Mouse (Mus musculus): ENCODE data around the gene Cdk6.
"Not testable (repeated sequence)": the region's sequence is repeated elsewhere in the genome, so short reads cannot be mapped to it uniquely, and the experiment has no call there.

Gene Cdk6

DNA sequence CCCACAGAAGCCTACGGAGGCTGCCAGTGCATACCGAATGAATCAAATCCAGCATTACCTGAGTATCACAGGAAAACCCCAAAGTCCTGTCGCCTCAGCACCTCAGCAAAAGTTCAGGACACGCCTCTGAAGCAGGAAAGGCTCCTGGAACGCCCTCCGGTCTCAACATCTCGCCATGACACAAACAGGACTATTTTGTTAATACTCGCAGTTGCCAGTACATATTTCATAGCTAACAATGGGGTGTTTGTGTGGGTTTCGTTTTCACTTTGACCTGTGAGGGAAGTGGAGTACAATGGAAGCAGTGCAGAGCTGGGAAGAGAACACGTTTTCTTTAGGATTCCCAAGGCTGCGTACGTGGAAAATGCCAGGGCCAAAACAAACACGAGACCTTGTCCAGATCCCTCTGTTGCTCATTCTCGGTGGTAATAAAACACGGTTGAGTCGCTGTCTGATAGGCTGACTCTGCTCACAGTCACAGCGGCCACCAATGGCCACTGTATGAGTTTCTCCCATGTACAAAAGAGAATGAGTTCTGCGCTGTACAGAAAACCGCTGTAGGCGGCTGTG is 91.9 kb downstream of the Cdk6 start:
- not testable (repeated sequence) for DNase-seq (ENCODE audit: low read depth)

DNA sequence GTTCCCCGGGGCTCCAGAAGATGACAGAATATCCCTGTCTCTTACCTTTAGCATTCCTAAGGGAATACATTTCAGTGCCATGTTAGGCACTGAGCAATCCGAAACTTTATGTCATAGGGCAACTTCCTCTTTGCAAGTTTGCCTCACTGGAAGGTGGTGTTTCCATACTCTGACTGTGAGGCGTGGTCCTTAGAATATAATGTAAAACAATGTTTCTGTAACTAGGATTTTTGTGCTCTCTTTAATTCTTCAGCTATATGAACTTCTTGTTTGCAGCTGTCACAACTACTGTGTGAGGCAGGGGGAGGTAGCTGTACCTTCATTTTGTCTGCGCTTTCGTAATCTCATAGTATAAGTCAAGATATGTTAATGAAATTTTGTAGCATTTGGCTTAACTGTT is 92.8 kb downstream of the Cdk6 start:
- DNase-seq (ENCODE audit: low read depth): not testable (repeated sequence)

DNA sequence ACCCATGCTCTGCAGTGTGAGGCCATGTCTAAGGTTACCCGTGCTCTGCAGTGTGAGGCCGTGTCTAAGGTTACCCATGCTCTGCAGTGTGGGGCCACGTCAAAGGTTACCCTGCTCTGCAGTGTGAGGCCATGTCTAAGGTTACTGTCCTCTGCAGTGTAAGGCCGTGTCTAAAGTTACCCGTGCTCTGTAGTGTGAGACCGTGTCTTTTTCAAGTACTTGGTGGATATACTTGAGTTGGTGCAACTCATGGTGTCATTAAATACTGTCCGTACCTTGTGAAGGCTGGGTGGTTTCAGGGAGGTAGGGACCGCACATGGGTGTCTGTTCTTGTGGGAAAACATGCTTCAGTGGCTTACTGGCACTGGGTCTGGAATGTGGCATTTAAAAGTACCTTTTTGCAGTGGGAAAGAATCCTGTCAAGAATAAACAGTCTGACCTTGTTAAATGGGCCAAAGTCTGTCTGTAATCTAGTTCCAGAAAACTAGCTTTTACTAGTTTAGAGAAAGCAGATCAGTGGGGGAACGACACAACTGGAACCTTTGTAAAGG is 97.2 kb downstream of the Cdk6 start:
- DNase-seq (ENCODE audit: low read depth): not testable (repeated sequence)

DNA sequence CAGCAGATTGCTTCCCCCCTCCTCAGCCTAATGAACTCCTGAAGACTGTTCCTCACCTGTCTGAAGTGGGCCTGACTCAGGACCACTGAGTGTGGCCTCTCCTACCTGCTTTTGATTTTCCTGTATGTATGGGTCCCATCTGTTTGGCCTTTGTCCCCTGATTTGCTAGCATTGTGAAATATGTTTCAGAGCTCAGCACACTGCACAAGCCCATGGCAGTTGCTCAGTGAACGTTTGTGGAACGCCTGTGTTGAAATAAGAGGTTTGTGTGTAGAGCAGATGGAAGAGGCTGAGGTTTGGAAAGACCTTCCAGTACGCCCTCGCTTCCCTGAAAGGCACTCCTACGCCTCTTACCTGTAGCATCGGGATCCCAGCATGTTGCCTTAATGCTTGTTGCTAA is 98.1 kb downstream of the Cdk6 start:
- DNase-seq (ENCODE audit: low read depth): not testable (repeated sequence)

DNA sequence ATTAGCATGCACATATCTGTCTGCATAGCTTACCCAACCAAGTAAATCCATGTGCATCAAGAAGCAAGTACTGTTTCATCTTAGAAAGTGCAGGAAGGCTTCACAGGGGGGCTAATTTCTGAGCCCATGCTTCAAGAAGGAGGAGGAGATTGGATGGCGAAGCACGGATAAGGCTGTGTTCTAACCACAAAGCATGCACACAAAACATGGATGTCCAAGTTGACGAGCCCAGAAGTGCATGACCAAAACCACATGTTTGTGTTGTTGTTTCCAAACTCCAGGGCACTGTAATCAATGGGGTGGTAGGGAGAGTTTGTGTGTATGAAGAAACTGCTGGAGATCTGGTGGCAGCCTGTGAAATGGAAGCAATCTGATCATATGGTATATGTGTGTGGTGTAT is 101.2 kb downstream of the Cdk6 start:
- not testable (repeated sequence) for DNase-seq (ENCODE audit: low read depth)

DNA sequence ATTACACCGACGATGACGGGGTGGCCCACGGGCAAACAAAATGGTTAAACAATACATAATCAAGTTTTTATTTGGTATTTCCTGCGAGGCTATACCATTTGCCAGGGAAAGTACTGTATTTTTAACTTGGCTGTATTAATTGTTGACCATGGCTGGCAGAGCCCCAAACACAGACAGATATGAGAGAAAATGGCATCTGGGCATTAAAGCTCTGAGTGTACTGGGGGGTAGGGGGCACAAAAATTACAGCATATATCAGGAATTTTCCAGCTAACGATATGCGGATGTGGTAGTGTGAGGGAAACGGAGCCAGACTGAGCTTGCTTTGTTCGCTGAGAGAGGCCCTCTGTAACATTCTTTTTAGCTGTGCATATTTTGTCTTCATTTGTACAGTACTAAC is 109.9 kb downstream of the Cdk6 start:
- not testable (repeated sequence) for DNase-seq (ENCODE audit: low read depth)

DNA sequence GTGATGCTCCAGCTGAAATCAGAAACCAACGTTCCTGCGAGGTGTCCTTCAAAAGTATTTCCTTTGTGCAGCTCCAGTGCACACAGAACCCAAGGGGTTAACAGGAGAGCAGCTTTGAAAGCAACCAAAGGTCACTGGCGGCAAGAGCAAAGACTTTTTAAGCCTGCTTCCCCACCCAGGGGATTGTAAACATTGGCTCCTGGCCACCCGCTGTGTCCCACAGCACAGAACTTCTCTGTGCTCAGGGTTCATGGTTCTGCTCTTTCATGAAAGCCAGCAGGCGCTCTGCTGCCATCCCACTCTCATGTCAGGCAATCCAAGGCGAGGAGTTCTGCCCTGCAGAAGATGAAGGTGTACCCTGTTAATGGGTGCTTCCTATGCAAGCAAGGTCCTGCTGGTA is 112.7 kb downstream of the Cdk6 start:
- DNase-seq (ENCODE audit: low read depth): not testable (repeated sequence)

DNA sequence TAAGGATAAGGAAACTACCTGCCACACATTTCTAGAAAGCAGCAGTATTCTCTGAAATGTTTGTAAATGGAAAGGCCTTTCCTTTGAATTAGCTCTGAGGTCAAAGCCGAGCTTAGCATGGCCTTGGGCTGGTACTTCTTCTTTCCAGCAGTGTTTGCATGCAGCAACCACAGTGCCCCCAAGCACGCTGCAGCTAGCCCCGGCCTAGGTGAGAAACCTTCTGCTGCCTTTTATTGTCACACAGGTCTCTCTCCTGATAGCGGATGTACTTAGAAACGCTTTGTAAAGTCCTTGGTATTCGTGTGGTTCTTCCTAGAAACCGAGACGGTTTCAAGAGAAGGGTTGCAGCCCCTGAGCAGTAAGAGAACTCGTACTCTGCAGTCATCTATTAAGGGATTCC is 119.6 kb downstream of the Cdk6 start:
- peak; percentile 48 for DNase-seq (ENCODE audit: low read depth)

DNA sequence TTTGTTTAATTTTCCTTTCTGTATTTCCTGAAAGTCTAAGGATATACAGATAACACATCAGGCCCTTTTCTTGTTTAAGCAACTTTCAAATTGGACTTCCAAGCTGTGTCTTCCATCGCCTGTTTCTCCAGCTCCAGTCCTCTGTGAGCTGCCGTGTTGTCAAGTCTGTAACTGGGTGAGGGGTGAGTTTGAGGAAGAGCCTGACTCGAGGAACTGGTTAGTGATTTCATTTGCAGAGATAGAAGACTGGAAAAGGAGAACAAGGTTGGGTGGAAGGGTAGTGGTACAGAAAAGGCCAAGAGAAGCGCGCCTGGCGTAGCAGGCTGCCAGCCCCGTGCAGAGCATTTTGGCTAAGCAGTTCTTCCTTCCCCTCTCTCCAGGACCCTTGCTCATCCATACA is 120.1 kb downstream of the Cdk6 start:
- peak; percentile 12 for DNase-seq (ENCODE audit: low read depth)

DNA sequence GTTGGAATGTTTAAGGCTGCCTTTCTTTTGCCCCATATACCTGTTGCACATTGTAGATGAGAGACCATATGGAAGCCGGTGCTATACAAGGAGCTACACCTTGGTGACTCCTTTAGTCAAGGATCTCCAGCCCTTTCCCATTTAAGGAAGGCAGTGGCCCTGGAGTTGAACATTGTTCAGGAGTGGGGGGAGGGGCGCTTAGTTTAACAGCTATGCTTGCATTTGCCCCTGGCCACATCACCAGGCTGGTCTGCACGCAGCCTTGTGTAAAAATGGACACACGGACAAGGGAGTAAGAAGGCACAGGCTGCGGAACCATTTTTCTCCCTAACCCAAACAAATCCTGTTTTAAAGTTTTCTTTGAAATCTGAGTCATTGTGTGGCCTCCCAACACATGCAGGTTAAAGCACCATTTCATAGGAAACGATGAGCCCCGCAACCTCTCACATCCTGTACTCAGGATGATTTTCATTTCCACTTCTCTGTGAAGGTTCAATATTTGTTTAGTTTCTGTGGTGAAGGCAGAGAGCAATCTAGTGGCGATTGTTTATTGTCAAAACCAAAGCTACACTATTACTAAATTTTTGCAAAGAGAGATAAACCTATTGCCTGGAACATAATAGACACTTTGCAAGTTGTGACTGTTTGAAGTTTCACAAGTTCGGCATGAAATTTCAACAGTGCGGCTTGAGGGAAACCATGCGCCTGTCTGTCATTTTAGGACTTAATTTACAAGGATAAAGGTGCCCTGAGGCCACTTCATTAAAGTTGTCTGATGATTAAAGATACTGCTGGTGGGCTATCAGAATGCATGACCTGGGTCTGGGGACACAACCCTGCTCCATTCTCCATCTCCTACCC is 121.8 kb downstream of the Cdk6 start:
- DNase-seq (ENCODE audit: low read depth): no peak

DNA sequence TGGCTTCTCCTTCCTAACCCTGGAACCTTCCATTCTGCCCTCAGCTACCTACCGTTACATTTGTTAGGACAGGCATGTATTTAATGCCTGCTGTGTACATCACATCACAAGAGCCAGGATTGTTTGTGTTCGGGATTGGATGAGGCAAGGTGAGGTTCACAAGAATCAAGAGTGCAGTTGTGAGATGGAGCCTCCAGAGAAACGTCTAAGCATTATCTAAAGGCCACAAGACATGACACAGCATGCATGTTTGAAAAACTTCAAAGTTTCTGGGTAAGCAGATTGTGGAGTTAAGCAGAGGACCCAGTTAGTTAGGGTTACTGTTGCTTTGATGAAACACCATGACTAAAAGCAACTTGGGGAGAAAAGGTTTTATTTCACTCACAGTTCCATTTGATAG is 122.5 kb downstream of the Cdk6 start:
- no peak for DNase-seq (ENCODE audit: low read depth)

DNA sequence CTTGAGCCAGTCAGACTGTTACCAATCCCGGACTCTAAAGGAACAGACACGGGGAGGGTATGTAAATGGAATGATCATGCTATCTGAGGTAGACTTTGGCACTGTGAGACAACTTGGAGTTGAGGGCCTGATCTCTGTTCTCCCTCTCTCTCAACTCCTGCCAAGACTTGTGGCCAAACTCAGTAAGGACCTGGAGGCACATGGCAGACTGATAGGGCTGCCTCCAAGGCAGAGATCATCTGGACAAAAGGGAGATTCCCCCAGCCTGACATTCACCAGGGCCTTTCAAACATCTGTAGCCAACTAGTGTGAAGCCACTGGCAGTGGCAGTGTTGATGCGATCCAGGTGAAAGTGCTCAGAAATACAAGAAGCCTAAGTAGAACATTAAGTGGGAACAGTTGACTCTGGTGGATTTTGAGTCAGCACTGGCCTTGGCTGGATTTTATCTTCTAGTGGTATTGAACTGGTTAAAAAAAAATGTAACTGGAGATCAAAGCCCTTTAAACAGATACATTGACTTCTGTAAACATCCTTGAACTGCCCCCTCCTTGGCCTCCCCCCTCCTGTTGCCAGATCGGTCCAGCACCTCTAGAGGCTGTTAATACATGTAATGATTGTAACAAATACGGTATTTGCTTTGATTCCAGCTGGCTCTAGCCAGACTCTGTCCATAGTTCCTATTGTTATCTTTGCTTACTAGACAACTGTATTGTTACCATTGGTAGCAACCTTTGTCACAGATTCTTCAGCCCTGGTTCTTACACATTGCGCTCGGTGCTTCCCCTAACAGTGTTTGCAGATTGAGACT is 125.0 kb downstream of the Cdk6 start:
- DNase-seq (ENCODE audit: low read depth): no peak

DNA sequence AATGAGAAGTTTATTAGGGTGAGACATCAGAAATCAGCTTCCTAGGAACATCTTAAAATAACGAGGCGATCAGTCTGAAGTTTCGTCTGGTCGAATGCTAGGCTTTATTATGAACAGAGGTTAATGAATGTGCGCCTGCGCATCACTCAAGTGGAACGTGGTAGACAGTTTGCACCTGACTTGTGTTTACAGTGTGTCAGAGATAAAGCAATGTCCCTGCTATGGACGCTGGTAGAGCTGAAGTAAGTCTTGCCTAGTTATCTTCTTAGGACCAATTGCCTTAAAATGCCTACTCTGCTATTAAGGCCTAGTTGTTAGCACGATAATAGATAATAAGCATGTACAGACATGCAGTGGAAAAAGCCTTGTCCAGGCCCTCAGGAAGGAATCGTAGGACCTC is 129.6 kb downstream of the Cdk6 start:
- no peak for DNase-seq (ENCODE audit: low read depth)

DNA sequence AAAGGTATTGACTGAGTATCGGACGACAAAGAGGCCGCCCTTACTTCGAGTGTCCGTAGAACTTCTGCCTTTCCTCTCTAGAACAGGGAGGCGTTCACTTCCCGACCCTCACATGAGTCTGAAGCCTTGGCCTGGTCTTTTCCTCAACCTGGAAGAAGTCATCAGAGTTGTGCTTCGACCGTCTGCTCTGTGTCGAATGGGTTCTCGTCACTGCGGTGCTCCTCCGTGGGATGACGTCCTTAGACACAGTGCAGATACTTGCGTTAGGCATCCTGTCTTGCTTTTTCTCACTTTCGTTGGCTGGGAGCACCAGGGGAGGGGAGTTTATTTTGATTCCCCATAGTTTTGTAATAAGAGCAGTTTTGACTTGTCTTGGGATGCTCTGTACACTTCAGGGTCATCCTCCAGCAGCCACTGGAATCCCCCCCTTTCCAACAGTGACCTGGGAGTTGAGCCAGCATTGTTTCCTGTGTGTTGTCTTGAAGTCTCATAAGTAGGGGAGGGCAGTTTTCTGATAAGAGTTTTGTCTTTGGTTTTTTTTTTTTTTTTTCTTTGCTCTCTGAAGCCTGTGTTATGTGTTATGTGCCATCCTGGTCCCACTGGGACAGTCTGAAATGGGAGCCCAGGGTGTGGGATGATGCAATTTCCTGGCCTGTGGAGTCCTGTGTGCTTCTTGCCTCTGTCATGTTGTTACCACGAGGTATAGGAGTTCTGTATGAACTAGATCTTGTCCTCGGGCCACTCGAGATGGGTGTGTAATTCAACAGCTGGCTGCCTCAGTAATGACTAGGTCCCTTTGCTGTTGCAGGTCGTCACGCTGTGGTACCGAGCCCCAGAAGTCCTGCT is 131.2 kb downstream of the Cdk6 start:
- no peak for DNase-seq (ENCODE audit: low read depth)

DNA sequence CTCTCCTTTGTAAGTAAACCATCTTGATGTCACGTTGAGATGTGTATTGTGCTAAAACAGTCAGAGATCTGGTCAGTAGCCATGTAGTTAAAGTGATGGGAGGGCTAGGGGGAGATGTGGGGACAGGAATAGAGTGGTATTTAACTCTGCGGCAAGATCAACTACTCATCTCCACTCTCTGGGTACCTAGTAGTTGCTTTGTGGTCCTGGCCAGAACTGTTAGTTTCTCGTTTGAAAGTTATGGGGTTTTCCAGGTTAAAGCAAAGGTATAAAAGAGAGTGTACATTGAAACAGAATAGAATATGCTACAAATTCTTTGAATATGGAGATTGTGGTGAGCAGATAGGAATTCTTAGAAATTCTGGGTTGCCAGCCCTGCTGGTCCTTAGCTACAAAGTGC is 136.4 kb downstream of the Cdk6 start:
- DNase-seq (ENCODE audit: low read depth): no peak

DNA sequence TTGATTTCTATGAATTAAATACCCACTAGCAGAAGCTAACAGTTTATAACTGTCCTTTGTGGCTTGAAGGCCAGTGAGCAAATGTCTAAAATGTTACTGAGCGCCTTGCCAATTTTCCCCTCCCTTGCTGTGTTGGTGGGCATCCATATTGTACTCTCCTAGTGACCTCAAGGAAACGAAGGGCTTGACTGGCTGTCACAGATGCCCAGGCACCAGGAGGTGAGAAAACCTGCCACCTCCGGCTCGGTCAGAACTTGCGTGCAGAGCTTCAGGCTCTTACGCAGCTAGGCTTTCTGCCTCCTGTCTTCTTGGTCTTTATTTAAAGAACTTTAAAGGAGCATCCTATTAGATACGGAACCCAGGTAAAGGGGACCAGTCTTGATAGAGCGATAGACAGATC is 136.9 kb downstream of the Cdk6 start:
- no peak for DNase-seq (ENCODE audit: low read depth)

DNA sequence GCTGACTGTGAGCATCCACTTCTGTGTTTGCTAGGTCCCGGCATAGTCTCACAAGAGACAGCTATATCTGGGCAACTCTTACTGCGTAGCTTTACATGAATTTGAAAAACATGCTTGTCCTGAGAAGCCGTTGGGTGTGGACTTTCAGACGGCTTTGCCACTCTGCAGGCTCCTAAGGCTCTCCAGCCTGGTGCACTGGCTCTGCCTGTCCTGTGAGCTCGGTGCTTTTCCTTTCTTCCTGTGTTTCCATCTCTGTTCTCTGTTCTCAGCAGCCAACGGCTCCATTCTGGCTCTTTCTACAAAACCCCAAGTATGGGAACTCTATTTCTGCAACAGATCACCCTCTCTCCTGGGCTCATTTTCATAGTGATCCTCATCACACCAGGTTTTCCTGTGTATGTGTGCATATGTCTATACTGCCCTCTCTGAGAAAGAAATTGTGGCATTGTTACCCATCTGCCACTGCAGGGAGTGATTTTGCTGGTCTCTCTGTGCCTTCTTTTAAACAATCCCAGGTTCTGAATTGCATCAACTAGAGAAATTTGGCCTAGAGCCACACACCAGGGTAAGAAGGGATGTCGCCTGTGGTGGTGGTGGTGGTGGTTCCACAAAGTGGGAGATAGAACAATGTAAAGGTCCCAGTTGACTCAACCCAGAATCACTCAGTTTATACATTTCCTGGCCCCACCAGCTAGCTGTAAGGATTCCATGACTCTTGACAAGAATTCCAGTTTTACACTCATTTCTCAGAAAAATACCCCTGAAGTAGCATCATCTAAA is 137.9 kb downstream of the Cdk6 start:
- no peak for DNase-seq (ENCODE audit: low read depth)

DNA sequence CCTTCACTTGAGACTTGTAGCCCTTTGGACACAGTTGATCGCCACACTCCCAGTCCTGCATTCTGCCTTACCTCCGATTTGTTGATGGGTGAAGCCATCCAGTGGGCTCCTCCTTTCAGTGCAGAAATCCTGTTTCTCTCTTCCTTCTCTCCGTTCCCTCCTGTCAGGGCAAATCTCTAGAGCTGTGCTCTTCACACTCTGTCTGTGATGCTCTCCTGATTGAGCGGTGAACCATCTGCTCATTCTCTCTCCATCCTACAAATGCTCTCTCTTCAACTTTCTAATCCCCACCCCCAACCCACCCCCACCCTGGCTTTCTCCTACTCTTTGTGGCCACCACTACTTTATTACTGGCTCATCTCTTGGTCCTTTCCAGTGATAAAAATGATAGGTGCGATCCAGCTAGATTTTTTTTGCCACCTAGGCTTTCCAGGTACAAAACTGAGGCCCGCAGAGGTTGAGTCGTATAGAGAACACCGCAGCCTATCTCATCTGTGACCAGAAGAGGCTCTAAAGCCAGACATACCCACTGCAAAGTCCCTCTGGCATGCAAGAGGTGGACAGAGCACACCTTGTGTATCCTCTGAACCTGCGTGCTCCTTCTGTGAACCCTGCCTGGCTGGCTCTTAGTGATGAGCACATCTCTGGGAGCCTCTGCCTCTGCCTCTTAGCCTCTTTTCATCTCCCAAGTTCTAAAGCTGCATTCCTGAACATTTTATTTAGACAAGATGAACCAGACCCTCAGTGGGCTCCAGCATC is 139.5 kb downstream of the Cdk6 start:
- DNase-seq (ENCODE audit: low read depth): no peak

DNA sequence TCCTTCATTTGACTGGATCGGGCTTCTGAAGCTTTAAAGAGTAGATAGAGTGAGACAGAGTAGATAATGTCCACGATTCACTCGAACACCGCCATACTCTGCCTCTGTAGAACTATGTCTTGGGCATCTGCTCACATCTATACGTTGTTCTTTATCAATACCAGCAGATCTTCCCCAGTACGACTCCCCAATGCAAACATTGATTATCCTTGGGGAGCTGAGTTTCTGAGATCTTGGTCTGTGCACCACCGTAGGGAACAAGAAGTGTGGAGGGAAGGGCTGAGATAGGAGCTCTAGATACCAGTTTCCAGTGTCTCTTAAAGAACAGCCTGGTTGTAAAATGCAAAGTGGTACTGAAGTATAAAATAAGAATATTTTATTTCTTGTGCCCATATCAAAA is 141.2 kb downstream of the Cdk6 start:
- DNase-seq (ENCODE audit: low read depth): no peak

DNA sequence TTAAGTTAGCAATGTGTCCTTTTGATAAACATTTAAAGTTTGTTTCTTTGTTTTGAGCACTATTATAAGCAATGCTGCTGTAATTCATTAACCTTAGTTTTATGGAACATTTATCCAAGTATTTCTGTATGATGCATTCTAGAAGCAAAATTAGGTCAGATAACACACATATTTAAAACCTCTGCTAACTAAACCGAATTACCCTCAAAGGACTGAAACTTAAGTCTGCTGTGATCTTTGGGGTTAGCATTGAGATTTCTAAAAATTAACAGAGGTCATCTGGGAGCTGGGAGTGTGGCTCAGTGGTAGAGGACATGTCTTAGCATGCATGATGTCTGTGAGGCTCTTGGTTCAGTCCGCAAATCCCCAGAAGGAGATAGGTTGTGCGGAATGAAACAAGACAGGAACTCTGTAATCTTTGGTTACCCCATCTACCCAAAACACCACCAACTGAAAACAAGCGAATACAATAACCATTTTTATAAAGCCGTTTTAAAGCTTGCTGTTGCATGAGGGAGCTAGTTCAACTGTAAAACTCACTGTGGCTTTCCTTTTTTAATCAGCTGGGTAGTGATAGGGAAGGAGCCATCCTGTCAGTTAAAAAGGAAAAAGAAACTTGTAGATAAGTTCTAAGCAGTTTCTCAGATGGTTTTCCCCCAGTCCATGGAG is 141.9 kb downstream of the Cdk6 start:
- DNase-seq (ENCODE audit: low read depth): no peak
